Mouse (Mus musculus): ENCODE measurements around the gene Gramd1b.

Gene Gramd1b

DNA sequence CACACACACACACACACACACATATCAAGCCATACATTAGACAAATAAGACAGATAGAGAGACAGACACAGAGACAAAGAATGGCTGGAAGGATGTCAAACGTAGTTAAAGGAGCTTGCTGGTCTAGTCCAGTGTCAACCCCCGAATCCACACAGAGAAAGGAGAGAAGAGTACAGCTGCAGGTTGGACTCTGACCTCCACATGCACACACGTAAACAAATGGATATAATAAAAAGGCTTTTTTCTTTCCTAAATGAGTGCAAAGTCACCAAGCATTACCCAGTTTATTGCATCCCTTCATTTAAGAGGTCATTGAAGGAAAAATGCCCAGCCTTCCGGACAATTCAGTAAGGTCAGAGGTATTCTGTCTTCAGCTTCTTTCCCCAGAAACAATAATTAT, 161.0 kb downstream of the Gramd1b start:
- no peak for DNase-seq (ENCODE audit: low read depth, low spot score)

GRCm38 (mm10) chr9:40366795-40367194, 164.4 kb downstream of the Gramd1b start:
- DNase-seq (ENCODE audit: low read depth, low spot score), result no peak

DNA sequence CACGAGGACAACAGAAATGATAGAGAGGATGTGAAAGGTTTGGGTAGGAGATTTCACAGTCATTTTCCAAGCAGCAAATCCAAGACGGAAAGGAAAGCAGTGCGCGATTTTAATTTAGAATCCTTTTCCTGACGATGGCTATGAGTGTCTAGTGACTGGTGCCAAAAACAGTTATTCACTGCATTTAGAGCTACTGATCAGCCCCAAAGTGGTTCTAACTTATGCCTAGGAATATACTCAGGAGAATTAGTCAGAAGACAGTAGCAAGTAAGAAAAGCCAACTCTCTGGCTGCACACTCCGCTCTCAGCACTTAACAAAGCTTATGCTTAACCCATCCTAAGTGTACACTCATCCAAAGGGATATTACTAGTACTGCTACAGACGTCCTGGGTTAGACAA, 166.9 kb downstream of the Gramd1b start:
- no peak for DNase-seq (ENCODE audit: low read depth, low spot score)

DNA sequence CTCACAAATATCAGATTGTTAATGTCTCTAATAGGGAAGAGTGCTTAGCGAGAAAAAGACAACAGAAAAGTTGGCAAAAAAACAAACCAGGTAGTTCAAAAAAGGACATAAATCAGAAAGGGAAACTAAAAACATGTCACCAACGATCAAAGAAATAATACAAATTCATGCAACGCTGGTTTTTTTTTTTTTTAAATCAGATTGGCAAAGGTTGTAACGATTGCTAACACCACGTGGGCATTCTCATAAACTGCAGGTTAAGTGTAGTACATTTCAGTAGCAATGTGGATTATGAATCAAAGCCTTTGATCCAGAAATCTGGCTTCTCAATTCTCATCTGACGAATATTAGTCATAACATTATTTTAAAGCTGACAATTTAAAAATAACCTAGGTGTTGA, 169.2 kb downstream of the Gramd1b start:
- DNase-seq (ENCODE audit: low read depth, low spot score), result no peak

- DNase-seq (ENCODE audit: low read depth, low spot score), result no peak
Observed at GRCm38 (mm10) chr9:40358408-40358896, 172.7 kb downstream of the Gramd1b start.

DNA sequence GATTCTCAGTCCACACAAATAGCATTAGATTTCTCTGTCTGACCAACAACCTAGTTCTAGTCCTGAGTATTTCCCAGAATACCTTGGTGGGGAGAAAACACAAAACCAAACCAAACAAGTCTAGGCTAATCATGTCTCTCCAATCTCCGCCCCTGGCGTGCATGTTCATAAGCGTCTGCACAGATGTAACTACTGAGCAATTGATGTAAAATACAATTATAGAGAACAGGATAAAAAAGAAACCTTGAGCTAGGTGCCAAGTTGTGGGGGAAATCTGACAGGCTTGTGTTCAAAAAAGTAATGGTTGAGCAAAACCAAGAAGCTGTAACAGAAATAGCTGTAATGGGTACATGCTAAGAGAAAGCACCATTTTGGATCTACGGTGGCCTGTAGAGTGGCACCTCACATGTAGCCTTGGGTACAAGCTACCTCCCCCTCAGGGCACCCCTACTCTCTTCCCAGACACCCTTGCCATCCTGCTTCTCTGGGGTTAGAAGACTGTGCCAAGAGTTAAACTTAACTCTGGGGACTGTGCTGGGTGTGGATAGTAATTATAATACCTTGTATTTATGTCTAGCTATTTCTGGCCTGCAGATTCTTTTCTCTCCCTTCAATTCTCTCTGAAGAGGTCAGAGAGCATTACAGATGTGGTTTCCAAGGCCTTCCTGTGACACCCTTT, 174.3 kb downstream of the Gramd1b start:
- no peak for DNase-seq (ENCODE audit: low read depth, low spot score)

DNA sequence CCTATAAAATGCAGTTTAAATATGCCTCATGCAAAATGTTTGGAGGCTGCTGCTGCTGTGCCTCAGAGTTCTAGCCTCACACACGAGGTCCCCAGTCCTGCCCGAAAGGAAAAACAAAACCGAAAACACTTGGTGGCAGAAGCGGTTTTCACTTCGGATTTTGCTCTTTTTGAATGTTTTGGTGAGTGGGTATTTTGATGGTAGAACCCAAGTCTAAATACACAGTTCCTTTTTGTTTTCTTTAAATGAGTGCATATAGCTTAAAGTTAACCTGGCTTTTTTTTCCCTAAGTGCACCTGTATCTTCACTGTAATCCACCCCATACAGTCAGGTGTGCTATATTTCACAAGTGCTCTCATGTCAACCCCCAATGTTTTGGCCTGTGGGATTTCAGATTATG, 174.8 kb downstream of the Gramd1b start:
- DNase-seq (ENCODE audit: low read depth, low spot score), result no peak

GRCm38 (mm10) chr9:40355406-40355805, 175.8 kb downstream of the Gramd1b start:
- no peak for DNase-seq (ENCODE audit: low read depth, low spot score)

DNA sequence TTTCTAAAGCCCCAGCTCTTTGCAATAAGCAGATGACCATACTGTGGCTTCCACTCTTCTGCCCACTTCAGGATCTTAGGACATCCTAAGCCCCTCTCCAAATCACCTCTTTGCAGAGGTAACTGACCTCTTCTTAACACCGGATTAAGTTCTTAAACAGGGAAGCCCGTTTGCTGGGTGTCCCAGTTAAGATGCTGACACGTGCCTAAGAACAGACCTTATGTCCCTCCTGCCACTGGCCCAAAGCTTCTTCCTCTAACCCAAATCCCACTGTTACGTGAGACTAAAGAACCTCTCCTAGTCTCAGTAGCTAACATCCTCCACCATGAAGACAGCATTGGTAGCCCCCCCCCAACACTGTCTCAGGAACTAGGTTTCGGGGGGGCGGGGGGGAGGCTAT, 177.6 kb downstream of the Gramd1b start:
- DNase-seq (ENCODE audit: low read depth, low spot score), result no peak

GRCm38 (mm10) chr9:40350640-40351039, 180.5 kb downstream of the Gramd1b start:
- peak; percentile 66 for DNase-seq (ENCODE audit: low read depth, low spot score)

- DNase-seq (ENCODE audit: low read depth, low spot score), result no peak
Observed at GRCm38 (mm10) chr9:40350052-40350451, 181.1 kb downstream of the Gramd1b start.

DNA sequence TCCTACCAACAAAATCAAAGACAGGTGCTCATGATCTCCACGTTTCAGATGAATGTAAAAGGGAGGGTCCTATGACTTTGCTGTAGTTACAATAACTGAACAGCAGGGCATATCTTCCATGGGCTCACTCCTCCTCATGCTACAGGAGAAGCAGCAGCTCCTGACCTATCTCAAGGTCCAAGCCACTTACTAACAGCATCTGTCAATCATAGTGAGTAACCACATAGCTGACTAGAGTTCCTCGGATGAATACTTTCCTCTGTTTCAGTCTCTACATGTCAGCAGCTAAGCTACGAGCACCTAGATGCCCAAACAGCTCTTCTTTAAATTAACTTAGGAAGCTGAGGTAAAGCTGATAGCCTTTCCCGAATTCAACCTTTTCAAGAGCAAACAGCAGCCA, 181.6 kb downstream of the Gramd1b start:
- DNase-seq (ENCODE audit: low read depth, low spot score), result no peak

- no peak for DNase-seq (ENCODE audit: low read depth, low spot score)
Observed at GRCm38 (mm10) chr9:40348714-40349233, 182.4 kb downstream of the Gramd1b start.

DNA sequence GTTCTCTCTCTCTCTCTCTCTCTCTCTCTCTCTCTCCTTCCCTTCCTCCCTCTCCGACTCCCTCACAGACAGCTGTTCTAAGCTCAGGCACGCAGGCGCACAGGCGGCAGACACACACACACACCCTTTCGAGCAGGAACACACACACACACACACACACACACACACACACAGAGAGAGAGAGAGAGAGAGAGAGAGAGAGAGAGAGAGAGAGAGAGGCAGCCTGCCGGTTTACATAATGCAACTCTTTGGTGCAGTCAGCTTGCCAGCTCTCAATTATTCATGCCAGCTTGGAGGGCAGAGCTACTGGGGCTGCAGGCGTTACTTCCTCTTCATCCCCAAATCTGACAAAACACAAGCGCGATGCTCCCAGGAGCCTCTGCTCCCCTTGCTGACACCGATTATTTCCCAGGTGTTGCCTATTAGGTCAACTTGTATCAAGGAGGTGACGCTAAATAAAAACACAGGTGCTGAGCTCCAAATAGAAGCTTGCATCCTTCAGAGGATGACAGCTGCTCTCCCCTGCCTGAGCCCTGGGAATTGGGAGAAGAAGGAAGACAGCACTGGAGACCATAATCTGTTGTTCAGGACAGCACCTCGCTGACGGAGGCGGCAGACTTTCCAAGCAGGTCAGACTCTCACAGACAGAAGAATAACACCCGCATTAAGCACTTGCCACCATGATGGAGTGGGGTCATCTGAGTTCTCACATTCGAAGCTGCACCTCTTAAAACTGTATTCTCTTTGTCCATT, 184.8 kb downstream of the Gramd1b start:
- peak; percentile 54 for DNase-seq (ENCODE audit: low read depth, low spot score)

- DNase-seq (ENCODE audit: low read depth, low spot score), result no peak
Observed at GRCm38 (mm10) chr9:40345493-40346231, 185.5 kb downstream of the Gramd1b start.

DNA sequence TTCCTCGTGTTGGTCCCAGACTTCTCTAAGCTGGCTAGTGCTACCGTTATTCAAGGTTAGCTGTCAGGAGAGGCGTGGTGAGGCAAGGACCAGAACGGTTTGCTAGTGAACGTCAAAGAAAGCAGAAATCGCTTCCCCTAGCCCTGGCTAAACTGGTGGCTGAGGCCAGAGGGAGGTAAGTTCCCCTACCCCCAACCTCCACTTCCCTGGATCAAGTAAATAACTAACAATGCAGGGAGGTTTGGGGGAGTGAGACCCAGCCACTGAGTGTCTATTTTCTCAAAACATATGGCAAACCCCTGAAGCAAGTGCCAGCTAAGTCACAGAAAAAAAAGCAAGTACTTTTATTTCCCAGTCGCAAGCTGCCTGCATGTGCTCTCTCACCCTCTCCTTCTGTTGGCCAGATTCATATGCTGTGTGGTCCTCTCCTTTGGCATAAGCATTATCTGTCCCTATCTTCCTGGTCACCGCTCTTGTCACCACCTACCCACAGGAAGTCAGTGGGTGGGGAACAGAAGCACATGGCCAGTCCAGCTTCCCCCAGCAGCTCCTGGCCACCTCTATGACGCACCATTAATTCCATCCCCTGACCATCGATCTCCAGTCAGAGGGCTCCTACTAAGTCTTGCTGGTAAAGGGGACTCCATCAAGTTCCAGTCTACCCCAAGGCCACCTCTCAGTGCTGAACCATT, 186.2 kb downstream of the Gramd1b start:
- DNase-seq (ENCODE audit: low read depth, low spot score), result peak; percentile 26

GRCm38 (mm10) chr9:40343828-40344227, 187.4 kb downstream of the Gramd1b start:
- peak; percentile 82 for DNase-seq (ENCODE audit: low read depth, low spot score)

DNA sequence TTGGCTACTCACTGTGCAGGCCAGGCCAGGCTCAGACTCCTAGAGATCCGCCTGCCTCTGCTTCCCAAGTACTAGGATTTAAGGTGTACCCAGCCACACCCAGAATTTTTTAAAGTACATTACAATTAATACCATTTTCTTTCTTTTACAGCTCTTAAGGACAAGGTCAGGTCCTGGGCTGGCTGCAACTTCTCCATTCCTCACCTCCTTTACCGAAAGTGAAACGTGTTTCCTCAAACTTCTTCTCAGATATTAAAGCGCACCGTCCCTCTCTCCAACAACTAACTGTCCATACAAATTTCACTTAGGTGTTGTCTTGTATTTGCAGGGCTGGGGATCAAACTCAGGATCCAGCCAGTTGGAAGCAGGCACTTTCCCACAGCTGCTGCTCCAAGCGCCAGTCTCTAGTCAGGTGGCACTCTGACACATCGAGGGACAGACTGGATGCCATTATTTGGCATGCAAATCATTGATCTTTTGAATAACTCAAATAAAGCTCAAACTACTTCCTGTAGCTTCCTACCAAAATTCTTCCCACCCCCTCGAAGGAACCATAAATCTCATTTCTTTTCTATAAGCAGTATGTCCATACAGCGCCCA, 188.0 kb downstream of the Gramd1b start:
- no peak for DNase-seq (ENCODE audit: low read depth, low spot score)

DNA sequence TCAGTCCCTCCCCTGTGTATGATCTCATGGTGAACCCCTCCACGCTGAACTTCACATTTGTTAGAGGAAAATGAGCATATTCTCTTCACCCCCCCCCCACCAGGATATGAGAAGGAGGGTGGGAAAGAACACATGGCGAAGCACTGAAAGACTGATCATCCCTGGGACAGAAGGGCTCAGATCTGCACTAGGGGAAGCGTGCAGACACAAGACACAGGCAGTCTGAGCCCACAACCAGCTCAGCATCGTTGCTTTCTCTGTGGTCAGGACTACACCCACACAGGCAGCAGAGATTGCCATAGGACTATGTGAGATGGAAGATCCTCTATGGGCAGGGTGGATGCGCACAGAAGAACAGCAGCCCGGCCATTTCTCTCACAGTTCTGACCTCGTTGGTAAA, 189.1 kb downstream of the Gramd1b start:
- DNase-seq (ENCODE audit: low read depth, low spot score), result peak; percentile 50

- DNase-seq (ENCODE audit: low read depth, low spot score), result no peak
Observed at GRCm38 (mm10) chr9:40339578-40339977, 191.6 kb downstream of the Gramd1b start.

Data from CD4-positive helper T cell, adult 2 months (primary cell).